Mouse (Mus musculus) E14TG2a.4 (cell line): ENCODE results near the gene Cd300ld.

Experiments used
- CTCF ChIP-seq: conservative IDR thresholded peaks from 2 replicates; pipeline ENCODE4 v1.5.1; 2014; ENCODE audit warnings: low read length
- POU5F1 ChIP-seq: IDR thresholded peaks from 2 replicates; pipeline ENCODE4 v1.6.1; 2014; ENCODE audit warnings: low read length, borderline replicate concordance

DNA sequence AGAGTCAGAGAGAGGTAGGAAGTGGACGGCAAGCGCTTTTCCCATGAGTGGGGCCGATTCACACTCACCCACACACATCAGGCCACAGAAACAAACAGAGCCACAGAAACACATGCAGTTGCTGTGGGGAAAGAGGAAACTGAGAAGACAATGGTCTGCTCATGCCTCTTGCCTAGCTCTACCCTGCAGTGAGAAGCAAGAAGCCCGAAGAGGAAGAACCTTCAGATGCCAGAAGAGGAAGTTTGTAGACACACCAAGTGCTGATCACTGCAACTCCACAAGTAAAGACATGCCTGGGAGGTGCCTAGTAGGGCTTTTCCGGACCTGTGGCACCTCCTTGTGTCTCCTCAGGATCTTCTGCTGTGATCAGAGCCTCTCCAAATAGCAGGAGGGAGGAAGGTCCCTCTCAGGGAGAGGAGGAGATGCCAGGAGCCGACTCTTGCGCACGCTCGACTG lies 20.9 kb downstream of the Cd300ld start, which contains the start of gene Cd300c:
- no peak for TF ChIP-seq CTCF
- TF ChIP-seq POU5F1, result no peak
